Mouse (Mus musculus) layer of hippocampus, adult 11-12 months (tissue): Measurements from ENCODE around the gene 4921507P07Rik.
"Not testable (repeated sequence)": the region's sequence is repeated elsewhere in the genome, so short reads cannot be mapped to it uniquely, and the experiment has no call there.

ENCODE experiments used
- DNase-seq: peaks from one replicate; pipeline ENCODE4 v3.0.0; 2022; ENCODE audit warnings: low spot score

Gene 4921507P07Rik

GRCm38 (mm10) chr6:50557566-50557965 lies 38.9 kb downstream of the 4921507P07Rik start:
- DNase-seq = no peak

DNA sequence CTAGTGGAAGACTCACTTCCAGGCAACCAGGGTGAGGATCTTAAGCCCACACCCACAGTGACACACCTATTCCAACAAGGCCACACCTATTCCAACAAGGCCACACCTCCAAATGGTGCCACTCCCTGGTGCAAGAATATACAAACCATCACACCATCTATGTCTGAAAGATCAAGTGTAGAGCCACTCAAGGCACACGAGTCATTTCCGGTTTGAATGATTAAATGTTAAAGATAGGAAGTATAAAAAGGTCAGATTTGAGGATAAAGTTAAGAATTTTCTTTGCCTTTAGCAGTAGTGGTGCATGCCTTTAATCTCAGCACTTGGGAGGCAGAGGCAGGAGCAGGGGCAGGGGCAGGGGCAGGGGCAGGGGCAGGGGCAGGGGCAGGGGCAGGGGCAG lies 42.2 kb downstream of the 4921507P07Rik start:
- not testable (repeated sequence) for DNase-seq

GRCm38 (mm10) chr6:50552881-50553518 lies 43.4 kb downstream of the 4921507P07Rik start:
- no peak for DNase-seq

DNA sequence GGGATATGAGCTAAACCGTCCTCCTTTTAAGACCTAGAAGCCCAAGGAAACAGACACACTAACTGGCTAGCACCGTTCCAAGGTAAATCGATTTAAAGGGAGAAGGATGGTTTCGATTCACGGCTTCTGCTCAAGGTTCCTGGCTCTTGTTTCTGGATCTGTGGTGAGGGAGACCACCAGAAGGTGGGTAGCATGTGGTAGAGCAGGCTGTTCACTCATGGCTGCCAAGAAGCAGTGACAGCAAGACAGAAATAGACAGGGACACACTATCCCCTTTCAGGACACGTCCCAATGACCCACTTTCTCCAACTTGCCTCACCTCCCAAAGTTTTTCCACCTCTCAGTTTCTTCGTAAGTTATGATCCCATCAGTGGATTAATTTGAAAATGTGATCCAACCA lies 46.6 kb downstream of the 4921507P07Rik start:
- DNase-seq = no peak

DNA sequence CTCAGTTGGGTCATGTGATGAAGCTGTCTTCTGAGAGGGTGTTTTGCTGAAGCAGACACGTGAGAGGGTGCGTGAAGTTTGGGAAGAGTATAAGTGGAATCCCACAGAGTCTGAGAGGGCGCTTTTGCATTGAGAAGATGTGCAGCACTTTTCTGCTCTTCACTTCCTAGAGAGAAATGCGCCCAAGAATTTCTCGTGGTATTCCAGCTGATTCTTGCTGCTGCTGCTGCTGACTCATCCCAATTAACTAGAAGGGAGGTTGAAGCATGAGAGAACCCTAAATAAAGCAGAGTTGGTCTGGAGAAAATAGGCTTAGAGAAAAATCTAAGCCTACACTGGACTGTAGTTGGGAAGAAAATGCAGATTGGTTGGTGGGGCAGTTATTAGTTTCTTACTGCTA lies 47.4 kb downstream of the 4921507P07Rik start:
- DNase-seq = no peak

GRCm38 (mm10) chr6:50545412-50546043 lies 50.9 kb downstream of the 4921507P07Rik start:
- peak; percentile 43 for DNase-seq

GRCm38 (mm10) chr6:50542535-50542934 lies 53.9 kb downstream of the 4921507P07Rik start:
- no peak for DNase-seq

GRCm38 (mm10) chr6:50539641-50540040 lies 56.8 kb downstream of the 4921507P07Rik start:
- no peak for DNase-seq

- peak; percentile 43 for DNase-seq
These were observed 60.0 kb downstream of the 4921507P07Rik start for GRCm38 (mm10) chr6:50536461-50536892.

DNA sequence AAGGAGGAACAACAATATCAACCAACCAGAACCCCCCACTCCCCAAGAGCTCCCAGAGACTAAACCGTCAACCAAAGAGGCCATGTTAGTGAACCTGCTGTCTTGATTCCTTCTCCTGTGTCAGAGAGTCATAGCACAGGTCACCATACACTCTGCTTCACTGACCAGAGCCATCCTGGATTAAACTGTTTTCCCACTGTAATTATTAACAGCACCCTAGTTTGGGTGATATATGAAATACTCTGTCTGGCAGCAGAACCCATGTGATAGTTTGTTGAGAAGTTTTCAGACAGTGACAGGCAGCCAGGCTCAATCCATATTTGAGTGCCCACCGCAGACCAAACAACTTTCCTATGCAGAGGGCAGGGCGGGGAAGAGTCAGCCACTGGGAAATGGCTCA lies 61.1 kb downstream of the 4921507P07Rik start:
- DNase-seq = no peak

DNA sequence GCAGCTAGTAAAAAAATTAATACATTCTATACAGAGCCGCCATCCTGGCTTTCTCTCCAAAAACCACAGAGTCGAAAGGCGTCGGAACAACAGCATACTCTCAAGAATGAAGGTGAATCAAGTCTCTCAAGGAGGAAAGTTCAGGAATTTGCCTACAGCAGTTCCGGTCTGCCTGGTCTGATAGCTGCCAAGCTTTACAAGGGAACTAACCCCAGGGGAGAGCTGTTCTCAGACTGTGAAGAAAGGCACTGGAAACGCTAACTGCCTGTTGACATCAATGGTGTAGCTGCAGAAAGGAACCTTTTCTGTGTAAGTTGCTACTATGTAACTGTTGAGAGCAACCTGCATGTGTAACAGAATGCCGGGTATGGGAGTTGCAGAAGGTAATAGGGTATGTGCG lies 64.5 kb downstream of the 4921507P07Rik start:
- no peak for DNase-seq

- DNase-seq = no peak
These were observed 65.4 kb downstream of the 4921507P07Rik start for GRCm38 (mm10) chr6:50531003-50531402.

- no peak for DNase-seq
These were observed 67.2 kb downstream of the 4921507P07Rik start for GRCm38 (mm10) chr6:50529194-50529593.

DNA sequence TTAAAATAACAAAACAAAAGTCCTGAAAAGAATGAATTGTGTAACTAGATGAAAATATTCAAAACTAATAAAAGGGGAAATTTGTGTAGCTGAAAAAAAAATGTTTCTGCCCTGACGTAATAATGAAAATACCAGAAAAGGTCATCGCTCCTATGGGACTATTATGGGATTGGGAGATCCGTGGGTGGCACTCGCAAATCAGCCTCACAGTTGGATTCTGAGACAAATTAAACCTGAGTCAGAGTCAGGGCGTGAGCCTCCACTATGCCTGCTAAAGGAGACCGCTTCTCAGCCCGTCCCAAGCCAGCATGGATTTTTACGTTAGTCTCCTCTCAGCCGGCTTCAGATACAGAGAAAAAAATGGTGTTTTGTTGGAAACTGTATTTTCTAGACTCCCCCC lies 69.0 kb downstream of the 4921507P07Rik start:
- no peak for DNase-seq

GRCm38 (mm10) chr6:50526597-50527024 lies 69.8 kb downstream of the 4921507P07Rik start:
- peak; percentile 76 for DNase-seq

DNA sequence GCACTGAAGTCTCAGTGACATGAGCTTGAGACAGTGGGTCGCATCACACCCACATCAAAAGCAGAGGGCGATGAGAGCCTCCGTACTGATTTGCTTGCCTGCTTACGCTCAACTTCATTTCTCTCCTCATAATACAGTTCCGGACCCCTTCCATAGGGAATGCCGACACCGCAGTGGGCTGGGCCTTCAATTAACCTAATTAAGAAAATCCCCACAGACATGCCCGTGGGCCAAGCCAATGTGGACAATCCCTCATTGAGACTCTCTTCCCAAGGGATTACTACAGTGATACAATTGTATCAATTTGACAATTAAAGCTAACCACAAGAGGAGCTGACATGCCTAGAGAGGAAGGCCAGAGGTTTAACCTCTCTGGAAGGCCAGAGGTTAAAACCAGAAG lies 70.6 kb downstream of the 4921507P07Rik start:
- no peak for DNase-seq

DNA sequence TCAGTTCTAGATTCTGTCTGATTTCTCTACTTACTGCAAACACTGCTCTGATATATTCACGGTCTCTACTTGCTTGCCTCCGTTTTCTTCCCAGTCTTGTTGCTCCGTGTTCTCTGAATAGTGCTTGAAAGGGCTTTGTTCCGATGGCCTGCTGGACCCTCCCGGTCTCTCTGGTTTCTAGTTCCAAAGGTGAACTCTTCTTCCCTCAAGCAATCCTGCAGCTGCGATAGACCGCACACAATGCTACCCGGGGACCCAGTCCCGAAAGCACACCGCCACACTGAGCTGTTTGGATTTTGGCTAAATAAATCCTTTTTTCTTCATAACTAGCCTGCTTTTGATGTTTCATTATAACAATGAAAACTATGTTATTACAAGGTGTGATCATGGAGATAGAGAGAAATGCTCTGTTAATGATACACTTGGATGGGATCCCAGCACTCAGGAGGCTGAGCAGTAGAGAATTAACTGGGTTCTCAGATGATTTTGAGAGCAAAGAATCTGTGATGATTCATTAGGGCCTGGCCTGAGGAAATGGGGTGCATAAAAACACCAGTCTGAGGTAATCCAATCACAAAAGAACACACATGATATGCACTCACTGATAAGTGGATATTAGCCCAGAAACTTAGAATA lies 72.1 kb downstream of the 4921507P07Rik start:
- DNase-seq = no peak
